ENCODE assay signal across 8 mouse cellular contexts in the genomic region with DNA sequence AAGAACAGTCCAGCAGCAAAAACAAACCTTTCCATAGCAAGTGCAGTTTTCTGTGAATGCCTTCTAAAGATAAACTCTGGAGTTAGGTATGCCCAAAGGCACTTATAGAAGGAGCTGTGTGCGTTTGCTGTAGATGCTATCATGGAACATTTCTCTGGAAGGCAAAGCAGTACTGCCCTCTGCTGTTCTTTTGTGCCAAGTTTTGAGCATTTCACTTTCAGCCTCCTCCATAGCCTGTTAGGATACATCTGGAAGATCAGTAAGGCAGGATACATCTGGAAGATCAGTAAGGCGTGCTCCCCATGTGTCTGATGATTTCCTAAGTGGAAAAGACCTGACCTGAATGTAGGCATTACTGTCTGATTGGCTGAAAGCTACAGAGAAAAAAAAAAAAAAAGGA. TPM values are rescaled to one million over a fixed set of nuclear protein-coding genes. Genes with fewer than 3 reads are reported as not detected.
DNase-seq lines count a peak whose midpoint lies in the region; TF ChIP-seq lines count a peak whose summit lies in the region.
"Had no signal": no experiment of that assay in that cellular context is flagged by ENCODE, and none has a peak within 500 bp of the region (broad histone marks: within the 10 kb centered on the region; RNA-seq: fewer than 3 reads in every experiment).

No protein-coding gene starts in this region.

- TF ChIP-seq EP300 in ES-Bruce4 (IDR thresholded peaks at IDR 0.05; ENCODE audit: insufficient read depth, low read depth, low read length), result no peak

- no peak overlapping the region for H3K4me3 ChIP-seq in ES-Bruce4 (ENCODE audit: low read depth, low read length)
- H3K4me3 ChIP-seq: midbrain, embryonic 12.5 days had no signal

- H3K9ac ChIP-seq in ES-Bruce4 (ENCODE audit: low read depth, poor library complexity, severe bottlenecking), result no peak overlapping the region
- H3K9ac ChIP-seq: midbrain, embryonic 12.5 days had no signal

- no peaks in the 10 kb centered on the region for H3K27me3 ChIP-seq in ES-Bruce4 (ENCODE audit: control insufficient read depth, insufficient read depth, low read length, poor library complexity, severe bottlenecking)
- H3K27me3 ChIP-seq: midbrain, embryonic 12.5 days had no signal

- intact Hi-C loops in left cerebral cortex, postnatal 4 days (cut with DNase I), result loop anchor here (5.0 kb wide), 1 partner anchor 68 kb away; no protein-coding TSS in a partner anchor
- intact Hi-C loops in heart, postnatal 14 days (cut with DNase I), result loop anchor here (1.0 to 5.0 kb wide), 2 partner anchors 66 to 153 kb away; no protein-coding TSS in a partner anchor

- H3K36me3 ChIP-seq in ES-Bruce4 (ENCODE audit: control insufficient read depth, insufficient read depth, low read length, poor library complexity, severe bottlenecking), result no peaks in the 10 kb centered on the region
- H3K36me3 ChIP-seq: midbrain, embryonic 12.5 days had no signal

- no peaks in the 10 kb centered on the region for H3K9me3 ChIP-seq in ES-Bruce4 (replicated peaks; ENCODE audit: control insufficient read depth, insufficient read depth, low read length, poor library complexity, severe bottlenecking)
- H3K9me3 ChIP-seq: midbrain, embryonic 12.5 days had no signal

- DNase-seq in left cerebral cortex, adult 18-20 months (ENCODE audit: low spot score in 2 of 2), result peak; percentile 45 to 49
- DNase-seq in left cerebral cortex, postnatal 4 days, result no peak
- peak; percentile 6 for DNase-seq in T-cell, adult 2 months (ENCODE audit: low spot score)
- DNase-seq in heart, postnatal 14 days, result peak; percentile 36 to 58
- peak; percentile 79 for DNase-seq in lung, postnatal 36 days
- no peak for DNase-seq in cerebellum, postnatal 4 days (ENCODE audit: low spot score in 2 of 2)

- H3K4me1 ChIP-seq in ES-Bruce4 (ENCODE audit: control insufficient read depth, insufficient read depth, low read length), result no peaks in the 10 kb centered on the region
- H3K4me1 ChIP-seq: midbrain, embryonic 12.5 days had no signal

- H3K27ac ChIP-seq in ES-Bruce4 (ENCODE audit: insufficient read depth, low read length), result no peak overlapping the region
- H3K27ac ChIP-seq: midbrain, embryonic 12.5 days had no signal

- TF ChIP-seq POLR2A in ES-Bruce4 (IDR thresholded peaks at IDR 0.05; ENCODE audit: insufficient read depth, low read length), result no peak

- peak; percentile 46 for TF ChIP-seq CTCF in ES-Bruce4 (IDR thresholded peaks at IDR 0.05; ENCODE audit: low read depth, low read length)

RNA-seq across cellular contexts. Expression of a gene that starts 11.5 kb away (rescaled TPM):
- total RNA-seq in left cerebral cortex, adult 18-20 months (2021), result under 1 TPM; 0.77 to 0.91 TPM
- total RNA-seq in left cerebral cortex, postnatal 4 days (2021), result under 1 TPM; 0.38 to 0.64 TPM
- polyA plus RNA-seq in ES-Bruce4 (2011; ENCODE audit: insufficient read depth, insufficient read length, low read depth, missing spikeins), result 0.43 and 0.46 TPM in 2 replicates
- total RNA-seq in heart, postnatal 14 days (2021), result 1 to 10 TPM in 1 of 2 experiments, under 1 TPM in 1; 0.44 to 1.6 TPM

RNA-seq across cellular contexts. Expression of a gene that starts 16.8 kb away (rescaled TPM):
- not detected for total RNA-seq in left cerebral cortex, adult 18-20 months (2021)
- not detected for total RNA-seq in left cerebral cortex, postnatal 4 days (2021)
- polyA plus RNA-seq in ES-Bruce4 (2011; ENCODE audit: insufficient read depth, insufficient read length, low read depth, missing spikeins), result not detected in 2 replicates
- not detected for total RNA-seq in heart, postnatal 14 days (2021)
- polyA plus RNA-seq: midbrain, embryonic 12.5 days had no signal

RNA-seq across cellular contexts. Expression of a gene that starts 38.3 kb away (rescaled TPM):
- 10 to 100 TPM; 33.2 to 40.7 TPM for total RNA-seq in left cerebral cortex, adult 18-20 months (2021)
- 1 to 10 TPM; 5.5 to 5.6 TPM for total RNA-seq in left cerebral cortex, postnatal 4 days (2021)
- polyA plus RNA-seq in ES-Bruce4 (2011; ENCODE audit: insufficient read depth, insufficient read length, low read depth, missing spikeins), result 10.5 and 10.7 TPM in 2 replicates
- 10 to 100 TPM; 77.3 to 83.3 TPM for total RNA-seq in heart, postnatal 14 days (2021)

Comparison
In these comparisons a context has a peak if more than half of its experiments do, and no peak if none do; other contexts are left out.
1. DNase-seq: peak in left cerebral cortex, adult 18-20 months (2 of 2), T-cell, adult 2 months (single experiment), heart, postnatal 14 days (2 of 2) and lung, postnatal 36 days (single experiment); none in left cerebral cortex, postnatal 4 days (single experiment) and cerebellum, postnatal 4 days (0 of 2).
2. RNA of a gene that starts 38.3 kb away (total RNA-seq): 77.3 to 83.3 TPM in heart, postnatal 14 days and 33.2 to 40.7 TPM in left cerebral cortex, adult 18-20 months; 5.5 to 5.6 TPM in left cerebral cortex, postnatal 4 days; every median in the first group is over 4 times any median in the second.